Mouse (Mus musculus) CH12.LX (cell line): ENCODE measurements around the gene Idh2.

Source experiments
- CTCF ChIP-seq, 2 experiments: IDR thresholded peaks in 1 of 2; conservative IDR thresholded peaks in 1 of 2; 2 replicates each; pipeline ENCODE4 v1.5.1; 2011 to 2012; ENCODE audit warnings: low read depth in 2 of 2, low read length in 2 of 2, improper control_type of control experiment in 1 of 2, inconsistent platforms in 1 of 2, mild to moderate bottlenecking in 1 of 2, moderate library complexity in 1 of 2
- EP300 ChIP-seq: IDR thresholded peaks from 2 replicates; pipeline ENCODE4 v1.6.1; 2011; ENCODE audit warnings: low read length, improper control_type of control experiment
- HCFC1 ChIP-seq: IDR thresholded peaks from 2 replicates; pipeline ENCODE4 v1.6.1; 2012; ENCODE audit warnings: low read depth, mild to moderate bottlenecking, inconsistent platforms, low read length, improper control_type of control experiment
- UBTF ChIP-seq: IDR thresholded peaks from 2 replicates; pipeline ENCODE4 v1.6.1; 2012; ENCODE audit warnings: low read depth, mild to moderate bottlenecking, inconsistent platforms, low read length, improper control_type of control experiment, moderate library complexity
- USF2 ChIP-seq: conservative IDR thresholded peaks from 2 replicates; pipeline ENCODE4 v1.6.1; 2011; ENCODE audit warnings: low read depth, low read length, improper control_type of control experiment

- TF ChIP-seq CTCF (conservative IDR thresholded peaks at IDR 0.05 in 1 of 2, IDR thresholded peaks at IDR 0.05 in 1 of 2; ENCODE audit: low read depth in 2 of 2, low read length in 2 of 2) (no peak), UBTF (no peak), EP300 (no peak), HCFC1 (no peak), USF2 (no peak)
Measured at GRCm38 (mm10) chr7:80154689-80155088, 39.5 kb upstream of the Idh2 start.
